Mouse (Mus musculus): ENCODE measurements around the gene Mgst2. TPM values are rescaled to one million over a fixed set of nuclear protein-coding genes. Genes with fewer than 3 reads are reported as not detected.
A peak's percentile ranks its signal among the peaks of the same experiment; 100 is the strongest.

Gene Mgst2
- polyA plus RNA-seq (2015; fragmentation: Nextera tagmentation; extraction: Ambion mirVana), result 0.44 and 1.1 TPM in 2 replicates

- 77% methylated on average over 4 of the region's 4 CpGs for WGBS
Observed at GRCm38 (mm10) chr3:51660060-51660459, at the start of gene Mgst2. TSS of gene Mgst2 (plus strand) at chr3:51660360.

GRCm38 (mm10) chr3:51611972-51612371, 48.2 kb upstream of the Mgst2 start:
- no peak overlapping the region for H3K9ac ChIP-seq (replicated peaks)
- H3K4me3 ChIP-seq (replicated peaks), result no peak overlapping the region
- WGBS, result 9% methylated on average over 6 of the region's 6 CpGs
- H3K27me3 ChIP-seq, result no peaks in the 10 kb centered on the region
- no peaks in the 10 kb centered on the region for H3K36me3 ChIP-seq
- H3K4me1 ChIP-seq (replicated peaks), result peaks cover 12% of the 10 kb centered on the region
- H3K27ac ChIP-seq, result no peak overlapping the region
- H3K4me2 ChIP-seq (replicated peaks), result no peak overlapping the region
- no peaks in the 10 kb centered on the region for H3K9me3 ChIP-seq
- ATAC-seq, result 0 out of 2 replicates have a peak, but pooled peaks have one; percentile 45

More at GRCm38 (mm10) chr3:51660060-51660459, at the start of gene Mgst2:
- H3K36me3 ChIP-seq, result no peaks in the 10 kb centered on the region
- H3K9me3 ChIP-seq, result no peaks in the 10 kb centered on the region
- H3K4me1 ChIP-seq (replicated peaks), result no peaks in the 10 kb centered on the region
- H3K4me3 ChIP-seq (replicated peaks), result no peak within 1 kb of the TSS
- no peak within 1 kb of the TSS for H3K4me2 ChIP-seq (replicated peaks)
- ATAC-seq, result no peak
- no peaks in the 10 kb centered on the region for H3K27me3 ChIP-seq
- H3K9ac ChIP-seq (replicated peaks), result no peak within 1 kb of the TSS
- no peak within 1 kb of the TSS for H3K27ac ChIP-seq

GRCm38 (mm10) chr3:51612398-51613356, 47.5 kb upstream of the Mgst2 start:
- Histone ChIP-seq H3K36me3 (no peaks in the 10 kb centered on the region), H3K4me2 (replicated peaks) (no peak overlapping the region), H3K4me1 (replicated peaks) (peaks cover 12% of the 10 kb centered on the region), H3K27ac (no peak overlapping the region), H3K9me3 (no peaks in the 10 kb centered on the region), H3K4me3 (replicated peaks) (no peak overlapping the region), H3K9ac (replicated peaks) (no peak overlapping the region), H3K27me3 (no peaks in the 10 kb centered on the region)
- ATAC-seq, result no peak
- 87% methylated on average over 10 of the region's 10 CpGs for WGBS

GRCm38 (mm10) chr3:51614278-51614677, 45.9 kb upstream of the Mgst2 start:
- Histone ChIP-seq H3K9me3 (no peaks in the 10 kb centered on the region), H3K4me3 (replicated peaks) (no peak overlapping the region), H3K27ac (no peak overlapping the region), H3K27me3 (no peaks in the 10 kb centered on the region), H3K36me3 (no peaks in the 10 kb centered on the region), H3K4me2 (replicated peaks) (no peak overlapping the region), H3K9ac (replicated peaks) (no peak overlapping the region), H3K4me1 (replicated peaks) (peaks cover 12% of the 10 kb centered on the region)
- 76% methylated on average over 13 of the region's 13 CpGs for WGBS
- ATAC-seq, result peak; percentile 55; the same call in 1 of the 2 replicates

- no peak for ATAC-seq
- Histone ChIP-seq H3K4me3 (replicated peaks) (no peak overlapping the region), H3K9ac (replicated peaks) (no peak overlapping the region), H3K36me3 (no peaks in the 10 kb centered on the region), H3K9me3 (no peaks in the 10 kb centered on the region), H3K4me1 (replicated peaks) (no peaks in the 10 kb centered on the region), H3K27ac (no peak overlapping the region), H3K27me3 (no peaks in the 10 kb centered on the region), H3K4me2 (replicated peaks) (no peak overlapping the region)
- 87% methylated on average over 2 of the region's 2 CpGs for WGBS
Observed at GRCm38 (mm10) chr3:51623956-51624355, 36.2 kb upstream of the Mgst2 start.

- no peak overlapping the region for H3K4me3 ChIP-seq (replicated peaks)
- no peak for ATAC-seq
- no peaks in the 10 kb centered on the region for H3K36me3 ChIP-seq
- no peak overlapping the region for H3K27ac ChIP-seq
- H3K9me3 ChIP-seq, result no peaks in the 10 kb centered on the region
- H3K27me3 ChIP-seq, result no peaks in the 10 kb centered on the region
- H3K4me2 ChIP-seq (replicated peaks), result no peak overlapping the region
- no peak overlapping the region for H3K9ac ChIP-seq (replicated peaks)
- 86% methylated on average over 3 of the region's 3 CpGs for WGBS
- no peaks in the 10 kb centered on the region for H3K4me1 ChIP-seq (replicated peaks)
Observed at GRCm38 (mm10) chr3:51627741-51628140, 32.4 kb upstream of the Mgst2 start.

GRCm38 (mm10) chr3:51628977-51629376, 31.2 kb upstream of the Mgst2 start:
- H3K9me3 ChIP-seq, result no peaks in the 10 kb centered on the region; the same call in 1 of the 2 replicates
- no peak overlapping the region for H3K9ac ChIP-seq (replicated peaks)
- H3K36me3 ChIP-seq, result no peaks in the 10 kb centered on the region
- no peaks in the 10 kb centered on the region for H3K4me1 ChIP-seq (replicated peaks)
- 90% methylated on average over 3 of the region's 3 CpGs for WGBS
- no peak for ATAC-seq
- H3K27ac ChIP-seq, result no peak overlapping the region
- H3K27me3 ChIP-seq, result no peaks in the 10 kb centered on the region
- H3K4me3 ChIP-seq (replicated peaks), result no peak overlapping the region
- no peak overlapping the region for H3K4me2 ChIP-seq (replicated peaks)

- no peak overlapping the region for H3K4me2 ChIP-seq (replicated peaks)
- ATAC-seq, result no peak
- no peaks in the 10 kb centered on the region for H3K36me3 ChIP-seq
- no peaks in the 10 kb centered on the region; the same call in 1 of the 2 replicates for H3K9me3 ChIP-seq
- no peaks in the 10 kb centered on the region for H3K4me1 ChIP-seq (replicated peaks)
- H3K4me3 ChIP-seq (replicated peaks), result no peak overlapping the region
- H3K9ac ChIP-seq (replicated peaks), result no peak overlapping the region
- no peaks in the 10 kb centered on the region for H3K27me3 ChIP-seq
- H3K27ac ChIP-seq, result no peak overlapping the region
- WGBS, result 95% methylated on average over 1 of the region's 1 CpGs
Observed at GRCm38 (mm10) chr3:51630746-51631145, 29.4 kb upstream of the Mgst2 start.

GRCm38 (mm10) chr3:51631971-51632370, 28.2 kb upstream of the Mgst2 start:
- no peaks in the 10 kb centered on the region for H3K27me3 ChIP-seq
- H3K4me2 ChIP-seq (replicated peaks), result no peak overlapping the region
- no peaks in the 10 kb centered on the region; the same call in 1 of the 2 replicates for H3K9me3 ChIP-seq
- no peaks in the 10 kb centered on the region for H3K4me1 ChIP-seq (replicated peaks)
- H3K36me3 ChIP-seq, result no peaks in the 10 kb centered on the region
- no peak overlapping the region for H3K4me3 ChIP-seq (replicated peaks)
- no peak overlapping the region for H3K9ac ChIP-seq (replicated peaks)
- no peak for ATAC-seq
- WGBS, result 94% methylated on average over 4 of the region's 4 CpGs
- H3K27ac ChIP-seq, result no peak overlapping the region

- Histone ChIP-seq H3K9me3 (no peaks in the 10 kb centered on the region; the same call in 1 of the 2 replicates), H3K27ac (no peak overlapping the region), H3K27me3 (no peaks in the 10 kb centered on the region), H3K4me3 (replicated peaks) (no peak overlapping the region), H3K9ac (replicated peaks) (no peak overlapping the region), H3K4me2 (replicated peaks) (no peak overlapping the region), H3K4me1 (replicated peaks) (no peaks in the 10 kb centered on the region), H3K36me3 (no peaks in the 10 kb centered on the region)
- ATAC-seq, result no peak
- WGBS, result 62% methylated on average over 1 of the region's 1 CpGs
Observed at GRCm38 (mm10) chr3:51634451-51634850, 25.7 kb upstream of the Mgst2 start.

GRCm38 (mm10) chr3:51635960-51636359, 24.2 kb upstream of the Mgst2 start:
- no peak overlapping the region for H3K4me2 ChIP-seq (replicated peaks)
- H3K9ac ChIP-seq (replicated peaks), result no peak overlapping the region
- WGBS, result 75% methylated on average over 2 of the region's 2 CpGs
- H3K27me3 ChIP-seq, result no peaks in the 10 kb centered on the region
- no peaks in the 10 kb centered on the region; the same call in 1 of the 2 replicates for H3K9me3 ChIP-seq
- ATAC-seq, result no peak
- no peak overlapping the region for H3K27ac ChIP-seq
- no peaks in the 10 kb centered on the region for H3K36me3 ChIP-seq
- no peaks in the 10 kb centered on the region for H3K4me1 ChIP-seq (replicated peaks)
- no peak overlapping the region for H3K4me3 ChIP-seq (replicated peaks)

GRCm38 (mm10) chr3:51636700-51637099, 23.5 kb upstream of the Mgst2 start:
- no peaks in the 10 kb centered on the region for H3K4me1 ChIP-seq (replicated peaks)
- whole genome bisulfite sequencing, result 92% methylated on average over 20 of the region's 20 CpGs
- no peak for ATAC-seq

More at GRCm38 (mm10) chr3:51636700-51637099, 23.5 kb upstream of the Mgst2 start:
- no peak overlapping the region for H3K27ac ChIP-seq
- H3K27me3 ChIP-seq, result no peaks in the 10 kb centered on the region
- no peak overlapping the region for H3K4me3 ChIP-seq (replicated peaks)
- H3K9ac ChIP-seq (replicated peaks), result no peak overlapping the region
- H3K9me3 ChIP-seq, result no peaks in the 10 kb centered on the region; the same call in 1 of the 2 replicates
- H3K4me2 ChIP-seq (replicated peaks), result no peak overlapping the region
- H3K36me3 ChIP-seq, result no peaks in the 10 kb centered on the region
